Mouse (Mus musculus) hindbrain, embryonic 12.5 days (tissue): ENCODE data around the gene Akap1. TPM values are rescaled to one million over a fixed set of nuclear protein-coding genes. Genes with fewer than 3 reads are reported as not detected.
"Not testable (repeated sequence)": the region's sequence is repeated elsewhere in the genome, so short reads cannot be mapped to it uniquely, and the experiment has no call there.

Experiments used
- ATAC-seq: fragments of 200-750 bp; cut with Nextera tagmentation; 2 replicates; pipeline ENCODE4 v1.8.0; 2017; ENCODE audit warnings: moderate TSS enrichment; ENCODE audit not compliant: low FRiP score
- H3K27ac ChIP-seq: fragments of 300-500 bp; sonication (generic); 2 replicates; pipeline ENCODE4 v1.5.1; 2016; ENCODE audit warnings: mild to moderate bottlenecking
- H3K27me3 ChIP-seq: fragments of 300-500 bp; sonication (generic); 2 replicates; pipeline ENCODE4 v1.6.1; 2016; ENCODE audit warnings: mild to moderate bottlenecking
- H3K36me3 ChIP-seq: fragments of 300-500 bp; sonication (generic); 2 replicates; pipeline ENCODE4 v1.6.1; 2016; ENCODE audit warnings: mild to moderate bottlenecking
- H3K4me1 ChIP-seq: fragments of 300-500 bp; sonication (generic); 2 replicates; pipeline ENCODE4 v1.6.1; 2016
- H3K4me2 ChIP-seq: fragments of 300-500 bp; sonication (generic); replicated peaks from 2 replicates; pipeline ENCODE4 v1.6.1; 2016; ENCODE audit warnings: mild to moderate bottlenecking
- H3K4me3 ChIP-seq: fragments of 300-500 bp; sonication (generic); 2 replicates; pipeline ENCODE4 v1.5.1; 2016; ENCODE audit warnings: mild to moderate bottlenecking
- H3K9ac ChIP-seq: fragments of 300-500 bp; sonication (generic); 2 replicates; pipeline ENCODE4 v1.6.1; 2016; ENCODE audit warnings: mild to moderate bottlenecking, moderate library complexity
- H3K9me3 ChIP-seq: fragments of 300-500 bp; sonication (generic); replicated peaks from 2 replicates; pipeline ENCODE4 v1.6.1; 2016; ENCODE audit warnings: mild to moderate bottlenecking
- WGBS: fragments of 180-500 bp; shearing (Covaris S2); methylation state at CpG from one replicate; pipeline ENCODE4 v1.1.7; 2016; 5-methylcytosine and 5-hydroxymethylcytosine counted together
- polyA plus RNA-seq: library from polyadenylated mRNA; unstranded; fragments of >200 nt; fragmentation: Nextera tagmentation; extraction: Ambion mirVana; gene quantifications from 2 replicates; pipeline ENCODE4 v1.2.1, GENCODE M21; 2016

The Akap1 gene
- polyA plus RNA-seq = 21.8 and 22.3 TPM in 2 replicates

DNA sequence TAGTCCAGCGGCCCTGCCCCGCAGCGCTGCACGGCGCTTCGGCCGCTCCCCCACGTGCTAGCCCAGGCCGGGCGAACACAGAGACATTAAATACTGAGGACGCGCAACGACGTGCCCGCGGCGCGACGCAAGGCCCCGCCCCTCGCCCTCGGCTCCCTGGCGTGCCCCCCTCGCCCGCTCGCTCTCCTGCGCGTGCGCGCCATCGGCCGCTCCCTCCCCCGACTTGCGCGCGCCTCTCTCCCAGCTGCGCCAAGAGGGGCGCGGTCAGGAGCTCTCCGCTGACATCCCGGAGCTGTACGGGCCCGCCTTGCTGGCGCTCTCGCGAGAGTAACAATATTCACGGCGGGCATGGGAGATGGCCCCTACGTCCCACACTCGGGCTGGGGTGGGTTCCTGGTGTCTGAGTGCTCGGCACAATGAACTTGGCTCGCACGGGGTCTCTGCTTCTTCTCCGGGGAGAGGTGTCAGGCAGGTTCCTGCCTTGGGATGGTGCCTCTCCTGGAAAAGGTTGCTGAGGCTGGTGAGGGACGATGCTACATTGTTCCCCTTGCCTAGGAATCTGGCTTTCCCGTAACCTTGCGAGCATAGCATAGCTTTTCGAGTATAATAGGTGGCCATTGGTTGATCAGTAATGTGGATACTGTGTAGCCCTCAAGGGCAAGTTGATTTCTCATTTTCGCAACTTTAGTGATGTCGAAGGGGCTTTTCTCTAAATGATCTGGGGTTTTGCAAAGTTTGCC lies at the start of gene Akap1:
TSS of gene Akap1 (minus strand) at position 129 of the 740 bp plus-strand sequence.
- Histone ChIP-seq H3K27ac (peak within 1 kb of the TSS; percentile 88), H3K4me3 (peak within 1 kb of the TSS; percentile 78), H3K36me3 (no peaks in the 10 kb centered on the region), H3K9ac (peak within 1 kb of the TSS; percentile 79), H3K4me2 (peak within 1 kb of the TSS; percentile 97), H3K27me3 (0 out of 2 replicates have a peak, but pooled peaks cover 5% of the 10 kb centered on the region), H3K4me1 (peaks cover 19% of the 10 kb centered on the region), H3K9me3 (no peaks in the 10 kb centered on the region)
- ATAC-seq = peak; percentile 98
- WGBS = 2% methylated on average over 58 of the region's 60 CpGs

DNA sequence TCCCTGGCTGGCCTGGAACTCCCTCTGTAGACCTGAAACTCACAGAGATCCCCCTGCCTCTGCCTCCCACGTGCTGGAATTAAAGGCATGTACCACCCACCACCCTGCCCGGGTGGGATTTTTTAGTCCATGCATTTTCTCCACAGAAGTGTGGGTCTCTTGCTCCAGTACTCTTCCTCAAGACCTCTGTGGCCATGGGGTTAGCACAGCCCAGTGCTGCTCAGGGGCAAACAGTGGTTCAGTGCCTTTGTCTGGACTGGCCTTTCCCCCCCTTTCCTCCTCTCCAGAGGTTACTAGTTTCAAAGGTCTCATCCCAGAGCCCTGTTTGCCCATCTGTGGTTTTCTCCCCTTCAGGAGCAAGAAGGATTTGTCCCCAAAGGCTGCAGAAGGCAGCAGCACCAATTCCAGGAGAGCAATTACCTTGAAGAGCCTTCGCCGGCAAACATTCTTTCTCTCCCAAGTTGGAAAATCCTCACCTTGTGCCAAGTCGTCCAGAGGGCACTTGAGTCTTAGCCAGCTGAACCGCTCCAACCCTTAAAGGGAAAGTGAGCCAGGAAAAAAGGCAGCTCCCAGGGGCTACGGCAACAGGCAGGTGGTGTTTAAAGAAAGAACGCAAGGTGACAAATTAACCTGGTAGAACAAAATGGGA lies 45.1 kb upstream of the Akap1 start:
- Histone ChIP-seq H3K4me1 (no peaks in the 10 kb centered on the region), H3K27me3 (no peaks in the 10 kb centered on the region), H3K27ac (no peak overlapping the region), H3K9ac (no peak overlapping the region), H3K36me3 (no peaks in the 10 kb centered on the region), H3K4me3 (no peak overlapping the region), H3K4me2 (no peak overlapping the region), H3K9me3 (no peaks in the 10 kb centered on the region)
- no peak for ATAC-seq
- WGBS = 83% methylated on average over 8 of the region's 8 CpGs

DNA sequence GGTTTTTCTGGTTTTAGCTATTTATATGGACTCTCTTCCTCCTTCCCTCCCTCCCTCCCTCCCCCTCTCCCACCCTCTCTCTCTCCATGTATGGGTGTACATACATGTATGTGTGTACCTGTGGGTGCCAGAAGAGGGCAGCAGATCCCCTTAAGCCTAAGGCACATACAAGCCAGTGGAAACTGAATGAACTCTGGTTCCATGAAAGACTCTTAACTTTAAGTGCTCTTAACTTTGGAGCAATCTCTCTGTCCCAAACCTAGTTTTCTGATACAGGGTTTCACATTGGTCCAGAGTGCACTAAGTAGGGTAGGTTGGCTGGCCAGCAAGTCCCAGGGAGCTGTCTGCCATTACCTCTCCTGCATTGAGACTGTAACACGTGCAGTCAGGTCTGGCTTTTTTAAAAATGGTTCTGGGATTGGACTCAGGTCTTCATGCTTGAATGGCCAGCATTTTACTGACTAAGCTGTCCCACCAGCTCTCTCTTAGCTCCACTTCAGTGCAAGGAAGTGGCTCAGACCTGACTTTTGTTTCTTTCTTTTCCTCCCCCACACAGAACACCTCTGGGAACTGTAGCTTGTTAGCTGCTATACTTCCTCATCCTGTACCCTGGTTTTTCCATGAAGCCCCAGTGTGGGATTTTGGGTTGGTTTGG lies 44.3 kb upstream of the Akap1 start:
- no peak overlapping the region for H3K27ac ChIP-seq
- no peaks in the 10 kb centered on the region for H3K36me3 ChIP-seq
- no peaks in the 10 kb centered on the region for H3K4me1 ChIP-seq
- 96% methylated on average over 1 of the region's 1 CpGs for WGBS
- H3K4me3 ChIP-seq = no peak overlapping the region
- no peak for ATAC-seq
- no peaks in the 10 kb centered on the region for H3K27me3 ChIP-seq
- no peaks in the 10 kb centered on the region for H3K9me3 ChIP-seq
- no peak overlapping the region for H3K9ac ChIP-seq
- H3K4me2 ChIP-seq = no peak overlapping the region

DNA sequence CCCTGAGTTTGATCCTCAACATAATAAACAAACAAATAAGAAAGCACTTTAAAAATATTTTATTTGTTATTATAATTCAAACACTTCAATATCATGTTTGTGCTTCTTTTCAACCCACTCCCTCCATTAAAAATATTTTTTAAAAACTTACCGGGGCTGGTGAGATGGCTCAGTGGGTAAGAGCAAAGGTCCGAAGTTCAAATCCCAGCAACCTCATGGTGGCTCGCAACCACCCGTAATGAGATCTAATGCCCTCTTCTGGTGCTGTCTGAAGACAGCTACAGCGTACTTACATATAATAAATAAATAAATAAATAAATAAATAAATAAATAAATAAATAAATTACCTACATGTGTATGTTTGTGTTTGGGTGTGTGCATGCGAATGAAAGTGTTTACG lies 43.5 kb upstream of the Akap1 start:
- H3K4me3 ChIP-seq = no peak overlapping the region
- H3K9ac ChIP-seq = no peak overlapping the region
- ATAC-seq = no peak
- no peaks in the 10 kb centered on the region for H3K4me1 ChIP-seq
- H3K4me2 ChIP-seq = no peak overlapping the region
- 97% methylated on average over 7 of the region's 7 CpGs for WGBS
- no peak overlapping the region for H3K27ac ChIP-seq
- no peaks in the 10 kb centered on the region for H3K9me3 ChIP-seq
- H3K36me3 ChIP-seq = no peaks in the 10 kb centered on the region
- H3K27me3 ChIP-seq = no peaks in the 10 kb centered on the region

DNA sequence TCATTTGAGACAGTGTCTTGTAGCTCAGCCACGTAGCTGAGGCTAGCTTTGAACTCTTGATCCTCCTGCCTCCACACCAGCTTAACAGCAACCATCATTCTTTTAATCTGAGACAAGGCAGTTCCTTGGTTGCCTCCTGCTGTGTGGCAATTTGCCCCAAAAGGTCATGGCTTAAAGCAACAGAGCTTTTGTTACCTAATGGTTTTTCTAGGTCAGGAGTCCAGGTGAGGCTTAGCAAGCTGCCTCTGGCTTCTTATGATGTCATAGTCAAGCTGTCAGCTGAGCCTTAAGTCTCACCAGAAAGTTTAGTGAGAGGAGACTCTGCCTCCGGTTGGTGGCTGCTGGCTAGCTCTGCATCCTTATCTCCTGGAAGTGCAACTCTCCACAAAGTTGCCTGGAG lies 41.2 kb upstream of the Akap1 start:
- no peaks in the 10 kb centered on the region for H3K9me3 ChIP-seq
- H3K27ac ChIP-seq = no peak overlapping the region
- WGBS = 43% methylated on average over 2 of the region's 2 CpGs
- ATAC-seq = no peak
- H3K36me3 ChIP-seq = no peaks in the 10 kb centered on the region
- no peaks in the 10 kb centered on the region for H3K4me1 ChIP-seq
- H3K9ac ChIP-seq = no peak overlapping the region
- H3K4me2 ChIP-seq = no peak overlapping the region
- no peaks in the 10 kb centered on the region for H3K27me3 ChIP-seq
- no peak overlapping the region for H3K4me3 ChIP-seq

DNA sequence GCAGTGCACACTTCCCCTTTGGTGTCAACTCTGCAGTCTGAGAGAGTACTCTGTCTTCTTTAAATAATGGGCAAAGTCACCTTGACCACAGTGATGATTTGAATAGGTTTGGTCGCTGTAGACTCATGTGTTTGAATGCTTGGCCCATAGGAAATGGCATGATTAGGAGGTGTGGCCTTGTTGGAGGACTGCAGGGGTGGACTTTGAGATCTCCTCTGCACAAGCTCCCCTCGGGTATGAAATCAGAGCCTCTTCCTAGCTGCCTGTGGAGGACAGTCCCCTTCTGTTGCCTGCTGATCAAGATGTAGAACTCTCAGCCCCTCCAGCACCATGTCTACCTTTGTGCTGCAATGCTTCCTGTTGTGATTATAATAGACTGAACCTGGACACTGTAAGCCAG lies 39.7 kb upstream of the Akap1 start:
- no peak overlapping the region for H3K4me2 ChIP-seq
- no peaks in the 10 kb centered on the region for H3K27me3 ChIP-seq
- no peak overlapping the region for H3K9ac ChIP-seq
- no peak overlapping the region for H3K27ac ChIP-seq
- 58% methylated on average over 2 of the region's 2 CpGs for WGBS
- no peak for ATAC-seq
- no peak overlapping the region for H3K4me3 ChIP-seq
- H3K4me1 ChIP-seq = no peaks in the 10 kb centered on the region
- no peaks in the 10 kb centered on the region for H3K9me3 ChIP-seq
- no peaks in the 10 kb centered on the region for H3K36me3 ChIP-seq

DNA sequence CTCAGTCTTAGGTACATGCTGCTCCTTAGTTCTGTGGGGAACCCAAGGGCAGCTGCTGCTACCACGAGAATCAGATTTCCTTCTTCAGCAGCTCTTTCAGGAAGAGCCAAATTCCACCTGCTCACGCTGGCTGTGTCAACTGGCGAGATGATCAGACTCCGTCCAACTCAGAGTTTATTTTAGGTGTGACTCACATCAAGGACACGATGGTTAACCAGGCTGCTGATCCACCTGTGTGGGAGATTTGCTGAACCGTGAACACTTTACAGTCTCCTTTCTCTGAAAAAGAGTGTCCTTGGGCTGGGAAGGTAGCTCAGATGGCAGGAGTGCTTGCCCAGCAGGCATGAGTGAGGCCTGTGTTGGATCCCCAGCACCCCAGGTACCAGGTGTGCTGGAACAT lies 38.4 kb upstream of the Akap1 start:
- no peak overlapping the region for H3K4me3 ChIP-seq
- ATAC-seq = no peak
- H3K27me3 ChIP-seq = 0 out of 2 replicates have a peak, but pooled peaks cover 4% of the 10 kb centered on the region
- WGBS = 88% methylated on average over 6 of the region's 6 CpGs
- H3K27ac ChIP-seq = no peak overlapping the region
- no peak overlapping the region for H3K9ac ChIP-seq
- no peak overlapping the region for H3K4me2 ChIP-seq
- H3K4me1 ChIP-seq = no peaks in the 10 kb centered on the region
- H3K36me3 ChIP-seq = no peaks in the 10 kb centered on the region
- no peaks in the 10 kb centered on the region for H3K9me3 ChIP-seq

DNA sequence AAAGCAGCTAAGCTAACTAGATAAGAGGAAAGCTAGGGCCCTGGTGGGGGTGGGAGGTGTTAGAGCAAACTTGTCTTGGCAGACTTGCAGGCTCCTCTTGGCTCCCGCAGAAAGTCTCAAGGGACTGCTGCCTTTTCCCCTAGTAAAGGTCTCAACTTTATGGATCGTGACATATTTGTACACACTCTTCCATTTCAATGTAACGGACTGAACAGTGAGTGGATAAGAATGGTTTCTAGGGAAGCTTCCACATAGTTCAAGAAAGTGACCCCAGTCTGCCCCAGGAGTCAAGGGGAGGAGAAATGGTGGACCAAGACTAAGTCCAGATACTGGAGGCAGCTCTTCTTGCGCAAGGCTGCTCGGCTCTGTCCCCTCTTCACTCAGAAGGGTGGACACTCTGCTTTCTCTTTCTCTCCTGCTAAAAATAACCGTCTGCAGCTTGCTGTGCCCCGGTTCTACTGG lies 37.0 kb upstream of the Akap1 start:
- Histone ChIP-seq H3K27ac (no peak overlapping the region), H3K4me2 (no peak overlapping the region), H3K9ac (no peak overlapping the region), H3K9me3 (no peaks in the 10 kb centered on the region), H3K36me3 (no peaks in the 10 kb centered on the region), H3K4me1 (no peaks in the 10 kb centered on the region), H3K4me3 (no peak overlapping the region), H3K27me3 (peaks cover 9% of the 10 kb centered on the region; the same call in 1 of the 2 replicates)
- no peak for ATAC-seq
- 83% methylated on average over 7 of the region's 7 CpGs for WGBS

DNA sequence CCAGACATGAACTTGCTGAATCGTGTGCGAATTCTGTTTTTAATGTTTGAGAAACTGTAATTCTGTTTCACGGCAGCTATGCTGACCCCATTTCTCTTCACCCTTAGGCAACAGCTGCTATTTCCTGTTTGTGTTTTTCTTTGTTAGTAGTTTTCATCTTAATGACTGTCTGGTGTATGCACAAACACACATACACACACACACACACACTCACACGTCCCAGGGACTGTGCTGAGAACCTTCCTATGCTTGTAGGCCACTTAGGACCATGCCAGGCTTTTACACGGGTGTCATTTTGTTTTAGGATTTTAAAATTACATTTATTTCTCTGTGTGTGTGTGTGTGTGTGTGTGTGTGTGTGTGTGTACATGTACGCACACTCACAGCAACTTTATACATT lies 35.2 kb upstream of the Akap1 start:
- WGBS = 91% methylated on average over 6 of the region's 6 CpGs

DNA sequence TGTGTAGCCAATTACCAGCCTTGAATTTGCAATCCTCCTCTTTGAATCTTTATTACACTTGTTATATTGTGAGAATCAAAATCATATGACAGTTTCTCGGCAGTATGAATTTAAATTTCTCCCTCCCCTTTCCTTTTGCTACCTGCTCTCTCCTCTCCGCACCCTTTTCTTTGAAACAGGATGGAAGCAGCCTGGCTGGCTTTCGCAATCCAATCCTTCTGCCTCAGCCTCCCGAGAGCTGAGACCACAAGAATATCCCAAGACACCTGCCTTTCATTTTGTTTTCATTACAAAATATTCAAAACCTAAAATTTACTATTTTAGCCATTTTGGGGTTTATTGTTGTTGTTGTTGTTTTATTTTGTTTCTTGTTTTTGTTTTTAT lies 34.0 kb upstream of the Akap1 start:
- Histone ChIP-seq H3K9ac (no peak overlapping the region), H3K9me3 (no peaks in the 10 kb centered on the region), H3K27me3 (peaks cover 9% of the 10 kb centered on the region; the same call in 1 of the 2 replicates), H3K4me1 (no peaks in the 10 kb centered on the region), H3K36me3 (no peaks in the 10 kb centered on the region), H3K27ac (no peak overlapping the region), H3K4me2 (no peak overlapping the region), H3K4me3 (no peak overlapping the region)
- no peak for ATAC-seq
- 83% methylated on average over 4 of the region's 4 CpGs for WGBS

More for the DNA sequence above, 35.2 kb upstream of the Akap1 start:
- Histone ChIP-seq H3K36me3 (no peaks in the 10 kb centered on the region), H3K4me3 (no peak overlapping the region), H3K27ac (no peak overlapping the region), H3K4me2 (no peak overlapping the region), H3K27me3 (peaks cover 9% of the 10 kb centered on the region; the same call in 1 of the 2 replicates), H3K9ac (no peak overlapping the region), H3K4me1 (no peaks in the 10 kb centered on the region), H3K9me3 (no peaks in the 10 kb centered on the region)
- ATAC-seq = no peak

DNA sequence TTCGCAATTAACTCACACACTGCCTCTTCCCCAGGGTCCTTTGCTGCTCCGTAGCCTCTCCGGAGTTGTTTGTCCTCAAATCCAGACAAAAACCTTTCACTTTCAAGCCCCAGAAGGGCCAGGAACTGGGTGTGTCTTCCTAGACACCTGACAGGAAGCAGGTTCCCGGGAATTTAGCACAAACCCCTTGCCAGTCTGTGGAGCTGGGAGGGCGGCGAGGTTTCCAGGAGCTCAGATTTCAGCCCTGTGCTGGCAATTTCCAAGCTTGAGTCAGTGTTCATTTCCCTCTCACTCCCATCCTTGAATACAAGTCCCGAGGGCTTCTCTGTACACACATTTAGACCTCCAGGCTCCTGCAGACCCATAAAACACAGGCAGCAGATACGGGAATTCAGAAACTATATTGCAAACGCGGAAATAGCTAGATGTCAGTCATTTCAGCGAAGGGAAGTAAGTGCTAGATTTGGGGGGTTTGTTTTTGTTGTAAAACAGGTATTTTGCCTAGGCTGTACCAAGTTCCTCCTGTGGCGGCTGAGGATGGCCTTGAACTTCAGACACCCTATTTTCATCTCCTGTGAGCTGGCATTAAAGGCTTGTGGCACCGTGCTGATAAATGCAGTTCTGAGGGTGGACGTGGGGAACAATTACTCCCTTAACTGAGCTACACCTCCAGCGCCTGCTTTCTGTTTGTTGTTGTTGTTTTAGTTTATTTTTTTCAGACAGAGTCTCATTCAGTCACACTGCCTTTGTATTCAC lies 33.4 kb upstream of the Akap1 start:
- Histone ChIP-seq H3K27me3 (peaks cover 9% of the 10 kb centered on the region; the same call in 1 of the 2 replicates), H3K9me3 (no peaks in the 10 kb centered on the region), H3K36me3 (no peaks in the 10 kb centered on the region), H3K4me2 (peak overlapping the region; percentile 7; the same call in 1 of the 2 replicates), H3K9ac (no peak overlapping the region), H3K27ac (no peak overlapping the region), H3K4me1 (no peaks in the 10 kb centered on the region), H3K4me3 (no peak overlapping the region)
- no peak for ATAC-seq
- 49% methylated on average over 15 of the region's 15 CpGs for WGBS

DNA sequence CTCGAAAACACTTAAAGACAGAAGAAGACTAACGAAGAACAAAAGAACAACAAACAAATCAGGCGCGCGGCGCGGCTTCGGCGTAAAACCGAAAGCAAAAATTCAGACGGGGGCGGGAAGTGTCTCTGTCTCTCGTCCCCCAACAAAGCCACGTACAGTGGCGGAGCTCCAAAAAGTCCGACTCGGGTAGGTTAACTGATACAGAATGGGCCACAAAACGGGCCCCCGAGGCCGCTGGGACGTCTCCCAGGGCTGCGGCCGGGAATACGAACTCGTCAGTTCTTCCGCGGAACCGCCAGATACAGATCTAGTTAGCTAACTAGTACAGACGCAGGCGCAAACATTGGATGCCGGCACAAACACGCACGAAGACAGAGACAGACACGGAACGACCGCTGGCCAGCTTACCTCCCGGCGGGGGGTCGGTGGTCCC lies 31.4 kb upstream of the Akap1 start:
- H3K9me3 ChIP-seq, H3K27me3 ChIP-seq, H3K4me1 ChIP-seq, H3K36me3 ChIP-seq, ATAC-seq, H3K27ac ChIP-seq, H3K9ac ChIP-seq: not testable (repeated sequence)
- H3K4me3 ChIP-seq = peak overlapping the region; percentile 32
- H3K4me2 ChIP-seq = peak overlapping the region; percentile 33
- WGBS = 27% methylated on average over 31 of the region's 39 CpGs
